Mouse (Mus musculus) hindbrain, postnatal 0 days (tissue): ENCODE results near the gene Spdye4a. TPM values are rescaled to one million over a fixed set of nuclear protein-coding genes. Genes with fewer than 3 reads are reported as not detected.

Source experiments
- ATAC-seq: fragments of 200-750 bp; cut with Nextera tagmentation; 2 replicates; pipeline ENCODE4 v1.8.0; 2017; ENCODE audit warnings: mild to moderate bottlenecking, moderate TSS enrichment, moderate library complexity
- DNase-seq: peaks from one replicate; pipeline ENCODE4 v3.0.0-alpha.2; 2015; ENCODE audit warnings: low spot score
- H3K27ac ChIP-seq: fragments of 300-500 bp; sonication (generic); 2 replicates; pipeline ENCODE4 v1.5.1; 2014; ENCODE audit warnings: mild to moderate bottlenecking
- H3K27me3 ChIP-seq: fragments of 300-500 bp; sonication (generic); 2 replicates; pipeline ENCODE4 v1.6.1; 2014; ENCODE audit warnings: low read length, mixed read lengths; ENCODE audit not compliant: insufficient read depth
- H3K36me3 ChIP-seq: fragments of 300-500 bp; sonication (generic); 2 replicates; pipeline ENCODE4 v1.6.1; 2014; ENCODE audit warnings: low read length, mixed read lengths; ENCODE audit not compliant: insufficient read depth
- H3K4me1 ChIP-seq: fragments of 300-500 bp; sonication (generic); 2 replicates; pipeline ENCODE4 v1.6.1; 2014; ENCODE audit warnings: antibody characterized with exemption, low read length, mixed read lengths; ENCODE audit not compliant: insufficient read depth
- H3K4me2 ChIP-seq: fragments of 300-500 bp; sonication (generic); 2 replicates; pipeline ENCODE4 v1.6.1; 2014; ENCODE audit warnings: low read depth, mild to moderate bottlenecking, low read length, moderate library complexity, mixed read lengths
- H3K4me3 ChIP-seq: fragments of 300-500 bp; sonication (generic); 2 replicates; pipeline ENCODE4 v1.5.1; 2014; ENCODE audit warnings: low read length
- H3K9ac ChIP-seq: fragments of 300-500 bp; sonication (generic); replicated peaks from 2 replicates; pipeline ENCODE4 v1.6.1; 2014; ENCODE audit warnings: mild to moderate bottlenecking, low read length, moderate library complexity, mixed read lengths
- H3K9me3 ChIP-seq: fragments of 300-500 bp; sonication (generic); 2 replicates; pipeline ENCODE4 v1.6.1; 2016; ENCODE audit warnings: low read length, mixed read lengths
- CTCF ChIP-seq: IDR thresholded peaks from 2 replicates; pipeline ENCODE4 v1.5.1; 2016; ENCODE audit warnings: antibody characterized with exemption, control low read depth, low read depth
- WGBS: fragments of 180-500 bp; shearing (Covaris S2); extraction: QIAGEN DNeasy Blood & Tissue Kit; methylation state at CpG from one replicate; pipeline ENCODE4 v1.1.7; 2014; 5-methylcytosine and 5-hydroxymethylcytosine counted together
- polyA plus RNA-seq: library from polyadenylated mRNA; unstranded; fragments of >200 nt; fragmentation: Nextera tagmentation; extraction: Ambion mirVana; gene quantifications from 2 replicates; pipeline ENCODE4 v1.2.1, GENCODE M21; 2015
- total RNA-seq: library from RNA; depleted of rRNA; stranded (reverse); fragments of >200 nt; gene quantifications from 2 replicates; pipeline ENCODE4 v1.2.3, GENCODE M21; 2014; rRNA removed

Spdye4a gene
- total and polyA plus RNA-seq, 2 experiments from 2014 or later, result 0.84 TPM; not detected in 1

- ATAC-seq, result no peak
- WGBS, result 95% methylated on average over 3 of the region's 3 CpGs
- Histone ChIP-seq H3K4me3 (no peak overlapping the region), H3K9me3 (0 out of 2 replicates have a peak, but pooled peaks cover 2% of the 10 kb centered on the region), H3K27ac (no peak overlapping the region), H3K4me2 (no peak overlapping the region), H3K4me1 (no peaks in the 10 kb centered on the region; the same call in 1 of the 2 replicates), H3K9ac (no peak overlapping the region), H3K36me3 (peaks cover 49% of the 10 kb centered on the region), H3K27me3 (no peaks in the 10 kb centered on the region)
- DNase-seq, result no peak
- 0 out of 2 replicates have a peak, but pooled peaks have one; percentile 26 for TF ChIP-seq CTCF
These were observed 49.0 kb downstream of the Spdye4a start for GRCm38 (mm10) chr5:143177541-143178200.

GRCm38 (mm10) chr5:143175970-143176369 lies 50.7 kb downstream of the Spdye4a start:
- Histone ChIP-seq H3K9ac (no peak overlapping the region), H3K27ac (no peak overlapping the region), H3K4me3 (no peak overlapping the region), H3K4me2 (no peak overlapping the region), H3K9me3 (0 out of 2 replicates have a peak, but pooled peaks cover 2% of the 10 kb centered on the region), H3K4me1 (no peaks in the 10 kb centered on the region; the same call in 1 of the 2 replicates), H3K27me3 (no peaks in the 10 kb centered on the region), H3K36me3 (peaks cover 60% of the 10 kb centered on the region)
- WGBS, result 96% methylated on average over 4 of the region's 4 CpGs
- TF ChIP-seq CTCF, result no peak
- no peak for DNase-seq
- ATAC-seq, result no peak

Other genes starting within 250 kb of the Spdye4a start
- gene Rnf216, start 113.9 kb downstream of the Spdye4a start, total RNA-seq, result 28.0 and 32.7 TPM in 2 replicates
- 25.3 and 29.7 TPM in 2 replicates for gene Rnf216, start 113.9 kb downstream of the Spdye4a start, polyA plus RNA-seq
- gene Olfr718-ps1, start 79.3 kb downstream of the Spdye4a start, total RNA-seq, result not detected in 2 replicates
- gene Olfr718-ps1, start 79.3 kb downstream of the Spdye4a start, polyA plus RNA-seq, result not detected in 2 replicates
- 11.8 and 13.3 TPM in 2 replicates for gene Rbak, start 46.1 kb downstream of the Spdye4a start, total RNA-seq
- 9.3 and 10.0 TPM in 2 replicates for gene Rbak, start 46.1 kb downstream of the Spdye4a start, polyA plus RNA-seq
- 0.11 TPM in 1 of 2 replicates, not detected in the other for gene Spdye4b, start 45.9 kb downstream of the Spdye4a start, total RNA-seq
- gene Spdye4b, start 45.9 kb downstream of the Spdye4a start, polyA plus RNA-seq, result not detected in 2 replicates
- 32.6 and 33.5 TPM in 2 replicates for gene Zfp12, start 8.3 kb upstream of the Spdye4a start, total RNA-seq
- gene Zfp12, start 8.3 kb upstream of the Spdye4a start, polyA plus RNA-seq, result 12.2 and 12.3 TPM in 2 replicates
- 28.0 and 31.3 TPM in 2 replicates for gene Zfp316, start 43.1 kb upstream of the Spdye4a start, total RNA-seq
- 5.4 and 6.2 TPM in 2 replicates for gene Zfp316, start 43.1 kb upstream of the Spdye4a start, polyA plus RNA-seq
- 31.7 and 33.5 TPM in 2 replicates for gene Zfp853, start 66.7 kb upstream of the Spdye4a start, total RNA-seq
- 0.53 and 0.61 TPM in 2 replicates for gene Zfp853, start 66.7 kb upstream of the Spdye4a start, polyA plus RNA-seq
- gene E130309D02Rik, start 88.5 kb upstream of the Spdye4a start, total RNA-seq, result 42.0 and 44.4 TPM in 2 replicates
- 21.7 and 23.9 TPM in 2 replicates for gene E130309D02Rik, start 88.5 kb upstream of the Spdye4a start, polyA plus RNA-seq
- 79.6 and 84.4 TPM in 2 replicates for gene Zdhhc4, start 102.4 kb upstream of the Spdye4a start, total RNA-seq
- 92.1 and 96.7 TPM in 2 replicates for gene Zdhhc4, start 102.4 kb upstream of the Spdye4a start, polyA plus RNA-seq
- 2.4 and 5.1 TPM in 2 replicates for gene Grid2ip, start 130.4 kb upstream of the Spdye4a start, total RNA-seq
- gene Grid2ip, start 130.4 kb upstream of the Spdye4a start, polyA plus RNA-seq, result 1.2 and 2.3 TPM in 2 replicates
- 91.8 and 108 TPM in 2 replicates for gene Kdelr2, start 176.9 kb upstream of the Spdye4a start, total RNA-seq
- 140 and 143 TPM in 2 replicates for gene Kdelr2, start 176.9 kb upstream of the Spdye4a start, polyA plus RNA-seq
- 30.1 and 30.5 TPM in 2 replicates for gene Daglb, start 237.7 kb upstream of the Spdye4a start, total RNA-seq
- gene Daglb, start 237.7 kb upstream of the Spdye4a start, polyA plus RNA-seq, result 19.3 and 20.3 TPM in 2 replicates